In genomic region chr14:115040578-115041206, GRCm38 (mm10) we compare ENCODE assay signal across 7 mouse cellular contexts. TPM values are rescaled to one million over a fixed set of nuclear protein-coding genes. Genes with fewer than 3 reads are reported as not detected.
DNase-seq lines count a peak whose midpoint lies in the region; ATAC-seq lines count a peak whose summit lies in the region.

No protein-coding gene starts in this region.

- H3K4me2 ChIP-seq in intestine, embryonic 15.5 days (replicated peaks), result peak overlapping the region; percentile 96
- H3K4me2 ChIP-seq in limb, embryonic 11.5 days (ENCODE audit: low read depth, severe bottlenecking), result peak overlapping the region; percentile 84
- peak overlapping the region; percentile 85 for H3K4me2 ChIP-seq in midbrain, embryonic 14.5 days (ENCODE audit: low read length)

- H3K27me3 ChIP-seq in intestine, embryonic 15.5 days (replicated peaks), result no peaks in the 10 kb centered on the region
- no peaks in the 10 kb centered on the region for H3K27me3 ChIP-seq in limb, embryonic 11.5 days (ENCODE audit: control insufficient read depth, insufficient read depth, low read length)
- peaks cover 4% of the 10 kb centered on the region; the same call in 1 of the 2 replicates for H3K27me3 ChIP-seq in midbrain, embryonic 14.5 days (ENCODE audit: control insufficient read depth, insufficient read depth, low read length)

- H3K9ac ChIP-seq in intestine, embryonic 15.5 days, result peak overlapping the region; percentile 95
- H3K9ac ChIP-seq in limb, embryonic 11.5 days (ENCODE audit: low read length), result peak overlapping the region; percentile 100
- peak overlapping the region; percentile 98 for H3K9ac ChIP-seq in midbrain, embryonic 14.5 days (replicated peaks; ENCODE audit: low read length)

- peaks cover 9% of the 10 kb centered on the region for H3K36me3 ChIP-seq in intestine, embryonic 15.5 days
- no peaks in the 10 kb centered on the region; the same call in 1 of the 2 replicates for H3K36me3 ChIP-seq in limb, embryonic 11.5 days (ENCODE audit: control insufficient read depth, insufficient read depth, low read length)
- peaks cover 27% of the 10 kb centered on the region for H3K36me3 ChIP-seq in midbrain, embryonic 14.5 days (ENCODE audit: control insufficient read depth, insufficient read depth, low read length)

- DNase-seq in adrenal gland, adult 2 months, result peak; percentile 95
- peak; percentile 94 for DNase-seq in embryo, embryonic 10.5 days (ENCODE audit: low spot score)
- peak; percentile 87 for DNase-seq in gastrocnemius, postnatal 25 days
- peak; percentile 92 for DNase-seq in limb, embryonic 11.5 days (ENCODE audit: low spot score)
- peak; percentile 93 for DNase-seq in midbrain, embryonic 14.5 days
- DNase-seq in spleen, adult 12 weeks (ENCODE audit: low spot score), result peak; percentile 78

- H3K27ac ChIP-seq in intestine, embryonic 15.5 days, result peak overlapping the region; percentile 92
- H3K27ac ChIP-seq in limb, embryonic 11.5 days (replicated peaks; ENCODE audit: low read depth, low read length), result peak overlapping the region; percentile 97
- H3K27ac ChIP-seq in midbrain, embryonic 14.5 days (replicated peaks; ENCODE audit: low read depth, low read length), result peak overlapping the region; percentile 97

- H3K4me3 ChIP-seq in intestine, embryonic 15.5 days (replicated peaks), result peak overlapping the region; percentile 91
- H3K4me3 ChIP-seq in limb, embryonic 11.5 days (ENCODE audit: low read depth, low read length), result peak overlapping the region; percentile 84
- peak overlapping the region; percentile 91 for H3K4me3 ChIP-seq in midbrain, embryonic 14.5 days (replicated peaks; ENCODE audit: low read depth, low read length)

- H3K4me1 ChIP-seq in intestine, embryonic 15.5 days (replicated peaks), result 0 out of 2 replicates have a peak, but pooled peaks cover 4% of the 10 kb centered on the region
- H3K4me1 ChIP-seq in limb, embryonic 11.5 days (ENCODE audit: control insufficient read depth, insufficient read depth, low read length), result peaks cover 3% of the 10 kb centered on the region; the same call in 1 of the 2 replicates
- H3K4me1 ChIP-seq in midbrain, embryonic 14.5 days (ENCODE audit: control insufficient read depth, insufficient read depth, low read length), result peaks cover 18% of the 10 kb centered on the region

- H3K9me3 ChIP-seq in intestine, embryonic 15.5 days, result no peaks in the 10 kb centered on the region
- no peaks in the 10 kb centered on the region for H3K9me3 ChIP-seq in limb, embryonic 11.5 days (ENCODE audit: control insufficient read depth, low read length)
- H3K9me3 ChIP-seq in midbrain, embryonic 14.5 days (ENCODE audit: control insufficient read depth, low read length), result no peaks in the 10 kb centered on the region

- WGBS in intestine, embryonic 15.5 days, result under 1% methylated on average over 69 of the region's 94 CpGs
- under 1% methylated on average over 65 of the region's 94 CpGs for WGBS in limb, embryonic 11.5 days
- under 1% methylated on average over 82 of the region's 94 CpGs for whole genome bisulfite sequencing in midbrain, embryonic 14.5 days

- peak; percentile 92 for ATAC-seq in intestine, embryonic 15.5 days
- ATAC-seq in limb, embryonic 11.5 days (ENCODE audit: insufficient number of reproducible peaks, low FRiP score, low TSS enrichment, low read depth), result peak; percentile 90
- ATAC-seq in midbrain, embryonic 14.5 days (ENCODE audit: low FRiP score, low TSS enrichment), result peak; percentile 84

RNA-seq across cellular contexts. Expression of gene Gpc5, which starts 51.3 kb away (rescaled TPM):
- 1 to 10 TPM in 1 of 2 experiments, not detected in 1; 2.5 TPM for total RNA-seq in adrenal gland, adult 2 months (2021)
- 1.3 and 2.7 TPM in 2 replicates for polyA plus RNA-seq in adrenal gland, adult 2 months (2012; rRNA removed)
- not detected for total RNA-seq in gastrocnemius, postnatal 25 days (2021)
- 0.15 and 0.18 TPM in 2 replicates for polyA plus RNA-seq in intestine, embryonic 15.5 days (2015; fragmentation: Nextera tagmentation; extraction: Ambion mirVana)
- 1.8 and 2.5 TPM in 2 replicates for polyA plus RNA-seq in limb, embryonic 11.5 days (2014; fragmentation: Nextera tagmentation; extraction: Ambion mirVana)
- polyA plus RNA-seq in midbrain, embryonic 14.5 days (2014; fragmentation: Nextera tagmentation; extraction: Ambion mirVana), result 5.4 and 5.5 TPM in 2 replicates

Comparison
In these comparisons a context has a peak if more than half of its experiments do, and no peak if none do; other contexts are left out.
1. Peak in every context shown above with its lines: DNase-seq, ATAC-seq, H3K4me3 ChIP-seq and H3K27ac ChIP-seq.